Mouse (Mus musculus) spleen, adult 2 months (tissue): ENCODE measurements around the gene Rpl6. TPM values are rescaled to one million over a fixed set of nuclear protein-coding genes. Genes with fewer than 3 reads are reported as not detected.
"Not testable (repeated sequence)": the region's sequence is repeated elsewhere in the genome, so short reads cannot be mapped to it uniquely, and the experiment has no call there.

Experiments
- DNase-seq, 2 experiments: peaks; one replicate each; pipeline versions ENCODE4 v3.0.0 to v3.0.0-alpha.2; 2012 to 2021; ENCODE audit warnings: low spot score in 2 of 2, low read depth in 1 of 2
- H3K27ac ChIP-seq: fragments of 200-500 bp; 2 replicates; pipeline ENCODE4 v1.5.1; 2012; ENCODE audit warnings: low read length, inconsistent platforms; ENCODE audit not compliant: insufficient read depth
- H3K27me3 ChIP-seq: fragments of 200-500 bp; 2 replicates; pipeline ENCODE4 v1.6.1; 2012; ENCODE audit warnings: mild to moderate bottlenecking, moderate library complexity, low read length, inconsistent platforms; ENCODE audit not compliant: control insufficient read depth, insufficient read depth
- H3K36me3 ChIP-seq: fragments of 200-500 bp; 2 replicates; pipeline ENCODE4 v1.6.1; 2012; ENCODE audit warnings: mild to moderate bottlenecking, low read length, inconsistent platforms; ENCODE audit not compliant: control insufficient read depth, insufficient read depth
- H3K4me1 ChIP-seq: fragments of 200-500 bp; 2 replicates; pipeline ENCODE4 v1.6.1; 2011; ENCODE audit warnings: inconsistent platforms; ENCODE audit not compliant: control insufficient read depth, insufficient read depth, insufficient read length
- H3K4me3 ChIP-seq: fragments of 200-500 bp; 2 replicates; pipeline ENCODE4 v1.5.1; 2011; ENCODE audit warnings: mild to moderate bottlenecking, inconsistent platforms; ENCODE audit not compliant: insufficient read depth, insufficient read length; ENCODE audit errors: extremely low read depth
- CTCF ChIP-seq: fragments of 200-500 bp; IDR thresholded peaks from 2 replicates; pipeline ENCODE4 v1.5.1; 2011; ENCODE audit warnings: mild to moderate bottlenecking, inconsistent platforms; ENCODE audit not compliant: insufficient read depth, insufficient read length, insufficient replicate concordance; ENCODE audit errors: extremely low read depth
- POLR2A ChIP-seq: fragments of 200-500 bp; IDR thresholded peaks from 2 replicates; pipeline ENCODE4 v1.6.1; 2011; ENCODE audit warnings: low read depth, low read length, inconsistent platforms
- WGBS: fragments of 180-500 bp; shearing (Covaris S2); methylation state at CpG from one replicate; pipeline ENCODE4 v1.1.7; 2018; 5-methylcytosine and 5-hydroxymethylcytosine counted together
- polyA plus RNA-seq: library from polyadenylated mRNA; depleted of rRNA; stranded (reverse); fragments of >200 nt; gene quantifications from 2 replicates; pipeline ENCODE4 v1.2.3, GENCODE M21; 2012

Gene Rpl6
- polyA plus RNA-seq, 1 experiment, result 281 TPM

DNA sequence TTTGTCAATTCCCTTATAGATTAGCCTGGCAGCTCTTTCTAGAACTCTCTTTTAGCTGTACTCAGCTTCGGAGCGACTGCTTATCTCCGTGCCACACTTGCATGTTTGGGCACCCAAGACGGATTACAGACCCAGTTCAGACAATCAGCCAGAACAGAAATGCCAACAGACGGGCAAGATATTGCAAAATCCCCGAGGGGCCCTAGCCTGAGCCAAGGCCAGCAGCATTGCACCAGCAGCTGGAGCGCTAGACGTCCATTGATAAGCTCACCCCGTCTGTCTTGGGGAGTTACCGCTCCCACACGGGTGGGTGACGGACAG lies 11.8 kb downstream of the Rpl6 start:
- Histone ChIP-seq H3K4me1 (no peaks in the 10 kb centered on the region; the same call in 1 of the 2 replicates), H3K36me3 (peaks cover 7% of the 10 kb centered on the region), H3K27ac (peak overlapping the region; percentile 50; the same call in 1 of the 2 replicates), H3K4me3 (no peak overlapping the region), H3K27me3 (no peaks in the 10 kb centered on the region)
- 75% methylated on average over 12 of the region's 12 CpGs for WGBS
- TF ChIP-seq CTCF (no peak), POLR2A (no peak)
- DNase-seq, result no peak

DNA sequence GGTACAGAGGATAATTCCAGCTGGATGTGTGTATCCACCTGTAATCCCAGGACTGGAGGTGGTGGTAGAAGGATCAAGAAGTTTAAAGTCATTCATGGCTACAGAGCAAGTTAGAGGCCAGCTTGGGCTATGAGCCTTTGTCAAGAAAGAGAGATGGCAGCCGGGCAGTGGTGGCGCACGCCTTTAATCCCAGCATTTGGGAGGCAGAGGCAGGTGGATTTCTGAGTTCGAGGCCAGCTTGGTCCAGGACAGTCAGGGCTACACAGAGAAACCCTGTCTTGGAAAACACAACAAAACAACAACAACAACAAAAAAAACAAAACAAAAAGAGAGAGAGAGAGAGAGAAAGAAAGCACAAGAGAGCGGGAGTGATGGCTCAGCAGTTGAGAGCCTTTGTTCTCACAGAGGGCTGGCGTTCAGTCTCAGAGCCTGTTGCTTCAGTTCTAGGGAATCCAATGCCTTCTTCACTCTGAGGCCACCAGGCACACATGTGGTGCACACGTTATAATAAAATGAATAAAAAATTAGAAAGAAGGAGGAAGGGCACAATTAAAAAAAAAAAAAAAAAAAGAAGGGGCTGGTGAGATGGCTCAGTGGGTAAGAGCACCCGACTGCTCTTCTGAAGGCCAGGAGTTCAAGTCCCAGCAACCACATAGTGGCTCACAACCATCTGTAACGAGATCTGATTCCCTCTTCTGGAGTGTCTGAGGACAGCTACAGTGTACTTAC lies 12.5 kb downstream of the Rpl6 start:
- not testable (repeated sequence) for DNase-seq, H3K27me3 ChIP-seq, H3K4me1 ChIP-seq, H3K36me3 ChIP-seq, H3K4me3 ChIP-seq
- WGBS, result 88% methylated on average over 9 of the region's 9 CpGs
- peak overlapping the region; percentile 50; the same call in 1 of the 2 replicates for H3K27ac ChIP-seq

DNA sequence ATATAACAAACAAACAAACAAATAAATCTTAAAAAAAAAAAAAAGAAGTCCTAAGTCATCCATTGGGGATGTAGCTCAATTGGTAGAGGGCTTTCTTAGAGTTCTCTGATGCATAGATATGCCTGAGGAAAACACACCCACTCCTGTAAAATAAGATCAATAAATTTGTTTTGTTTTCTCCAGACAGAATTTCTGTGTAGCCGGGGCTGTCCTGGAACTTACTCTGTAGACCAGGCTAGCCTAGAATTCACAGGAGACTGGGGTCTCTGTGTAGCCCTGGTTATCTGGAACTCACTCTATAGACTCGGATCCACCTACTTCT lies 13.0 kb downstream of the Rpl6 start:
- no peak for DNase-seq
- Histone ChIP-seq H3K4me1 (peaks cover 2% of the 10 kb centered on the region; the same call in 1 of the 2 replicates), H3K27ac (no peak overlapping the region), H3K4me3 (no peak overlapping the region), H3K27me3 (no peaks in the 10 kb centered on the region), H3K36me3 (peaks cover under 1% of the 10 kb centered on the region)
- 91% methylated on average over 2 of the region's 2 CpGs for WGBS
- TF ChIP-seq POLR2A (no peak), CTCF (no peak)

DNA sequence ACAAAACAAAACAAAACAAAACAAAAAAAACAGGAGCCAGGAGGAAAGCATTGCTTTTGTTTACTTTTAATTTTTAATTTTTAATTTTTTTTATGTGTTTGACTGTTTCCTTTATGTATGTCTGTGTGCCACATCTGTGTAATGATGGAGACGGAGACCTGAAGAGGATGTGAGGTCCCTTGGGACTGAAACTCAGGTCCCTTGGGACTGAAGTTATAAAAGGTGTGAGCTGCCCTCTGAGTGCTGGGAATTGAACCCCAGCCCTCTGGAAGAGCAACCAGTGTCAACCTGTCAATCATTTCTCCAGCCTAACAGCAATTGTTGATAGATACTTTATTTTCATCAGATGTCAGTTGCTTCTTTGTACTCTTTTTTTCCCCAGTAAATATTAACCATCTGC lies 14.9 kb downstream of the Rpl6 start:
- Histone ChIP-seq H3K27ac (no peak overlapping the region), H3K4me3 (no peak overlapping the region), H3K4me1 (peaks cover 2% of the 10 kb centered on the region; the same call in 1 of the 2 replicates), H3K27me3 (no peaks in the 10 kb centered on the region), H3K36me3 (no peaks in the 10 kb centered on the region)
- WGBS, result 37% methylated on average over 1 of the region's 1 CpGs
- no peak for TF ChIP-seq CTCF
- TF ChIP-seq POLR2A, result no peak
- DNase-seq, result peak; percentile 17 to 27

DNA sequence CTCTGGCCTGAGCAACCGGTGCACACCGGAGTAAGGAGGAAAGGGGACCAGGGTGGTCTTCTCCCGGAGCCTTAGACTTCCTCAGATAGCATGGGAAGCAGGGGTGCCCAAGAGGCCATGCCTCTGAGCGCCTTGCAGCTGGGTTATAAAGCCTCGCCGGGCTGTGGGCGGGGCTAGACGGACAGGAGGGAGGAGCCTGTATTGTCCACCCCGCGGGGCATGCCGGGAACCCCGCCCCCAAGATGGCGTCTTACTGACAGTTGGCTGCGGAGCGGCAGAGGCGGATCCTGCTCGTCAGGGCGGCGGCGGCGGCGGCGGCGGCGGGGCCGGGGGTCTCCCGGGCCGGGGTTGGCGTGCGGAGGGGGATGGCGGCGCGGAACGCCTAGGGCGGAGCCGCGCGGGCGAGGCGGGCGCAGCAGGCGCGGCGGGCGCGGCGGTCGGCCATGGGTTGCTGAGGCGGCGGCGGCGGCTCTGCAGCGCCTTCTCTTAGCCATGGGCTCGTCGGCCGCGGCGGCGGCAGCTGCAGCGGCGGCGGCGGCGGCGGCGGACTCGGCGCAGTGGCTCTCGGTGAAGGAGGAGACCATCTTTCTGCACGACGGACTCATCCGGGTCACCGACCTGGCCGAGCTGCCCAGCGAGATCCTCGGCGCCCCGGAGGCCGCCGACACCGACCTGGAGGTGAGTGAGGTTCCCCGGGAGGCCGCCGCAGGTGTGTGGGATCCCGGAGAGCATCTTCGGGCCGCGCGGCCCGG lies 15.9 kb downstream of the Rpl6 start, which contains the start of gene Hectd4:
Gene Hectd4 (plus strand): TSS at position 240 of the 752 bp plus-strand sequence.
- WGBS, result 3% methylated on average over 76 of the region's 90 CpGs
- peak within 1 kb of the TSS; percentile 62 for H3K27ac ChIP-seq

DNA sequence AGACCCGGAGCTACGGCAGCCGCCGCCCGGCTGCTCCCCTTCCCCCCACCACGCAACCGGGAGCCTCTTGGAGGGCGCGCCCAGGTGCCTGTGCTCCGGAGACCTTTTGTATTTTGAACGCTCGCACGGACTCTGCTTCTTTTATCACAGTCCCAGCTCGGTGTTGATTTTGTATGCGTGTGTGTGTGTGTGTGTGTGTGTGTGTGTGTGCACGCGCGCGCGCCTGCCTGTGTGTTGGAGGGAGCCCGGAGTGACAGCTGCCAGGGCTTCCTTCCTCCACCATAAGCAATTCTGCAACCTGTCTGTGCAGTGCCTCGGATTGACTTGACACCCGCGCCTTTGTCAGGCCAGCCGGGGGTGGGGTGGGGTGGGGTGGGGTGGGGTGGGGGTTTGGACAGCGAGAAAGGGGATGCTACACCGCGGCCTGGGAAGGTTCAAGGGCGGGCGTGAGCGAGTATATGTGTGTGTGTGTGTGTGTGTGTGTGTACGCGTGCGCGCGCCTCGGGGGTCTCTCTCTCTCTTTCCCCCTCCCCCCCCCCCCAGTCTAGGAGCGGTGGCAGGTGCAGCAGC lies 16.5 kb downstream of the Rpl6 start:
- no peaks in the 10 kb centered on the region for H3K27me3 ChIP-seq
- H3K27ac ChIP-seq, result peak overlapping the region; percentile 62
- peak; percentile 9 to 22 for DNase-seq
- peak overlapping the region; percentile 67 for H3K4me3 ChIP-seq
- WGBS, result under 1% methylated on average over 28 of the region's 38 CpGs
- peaks cover 2% of the 10 kb centered on the region; the same call in 1 of the 2 replicates for H3K4me1 ChIP-seq
- TF ChIP-seq CTCF (no peak), POLR2A (no peak)
- H3K36me3 ChIP-seq, result no peaks in the 10 kb centered on the region

More for the DNA sequence above, 15.9 kb downstream of the Rpl6 start, which contains the start of gene Hectd4:
- Histone ChIP-seq H3K4me3 (peak within 1 kb of the TSS; percentile 67), H3K36me3 (no peaks in the 10 kb centered on the region), H3K4me1 (peaks cover 2% of the 10 kb centered on the region; the same call in 1 of the 2 replicates), H3K27me3 (no peaks in the 10 kb centered on the region)
- DNase-seq, result peak; percentile 81 to 98
- no peak for TF ChIP-seq CTCF
- peak; percentile 41 for TF ChIP-seq POLR2A
